Mouse (Mus musculus): Measurements from ENCODE around the gene Srbd1. TPM values are rescaled to one million over a fixed set of nuclear protein-coding genes. Genes with fewer than 3 reads are reported as not detected.

The Srbd1 gene
- polyA plus RNA-seq, 1 experiment from 2014 or later = 8.4 TPM

DNA sequence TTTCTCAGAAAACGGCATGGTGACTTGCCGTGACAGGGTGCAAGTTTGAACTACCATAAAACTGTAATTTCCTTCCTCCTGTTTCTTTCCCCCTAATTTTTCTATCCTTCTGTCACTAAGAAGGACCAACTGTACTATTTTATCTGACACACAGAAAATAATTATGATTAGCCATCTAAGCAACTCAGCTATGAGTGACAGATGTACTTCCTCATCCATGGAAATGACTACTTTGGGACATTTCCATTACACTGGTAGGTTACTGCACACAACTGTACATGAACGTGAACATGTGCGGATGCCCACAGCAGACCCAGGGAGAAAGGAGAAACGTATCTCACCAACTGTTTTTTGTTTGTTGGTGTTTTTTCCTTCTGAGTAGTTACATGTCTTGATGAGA is 123.7 kb downstream of the Srbd1 start:
- Histone ChIP-seq H3K36me3 (ENCODE audit: control insufficient read depth, insufficient read depth, low read length) (no peaks in the 10 kb centered on the region), H3K4me1 (ENCODE audit: control insufficient read depth, insufficient read depth, low read length) (no peaks in the 10 kb centered on the region), H3K9ac (ENCODE audit: low read depth, low read length) (no peak overlapping the region), H3K27ac (ENCODE audit: low read depth, low read length) (no peak overlapping the region), H3K9me3 (replicated peaks; ENCODE audit: control insufficient read depth, low read length) (no peaks in the 10 kb centered on the region), H3K4me2 (no peak overlapping the region), H3K27me3 (ENCODE audit: control insufficient read depth, insufficient read depth, low read length) (no peaks in the 10 kb centered on the region), H3K4me3 (ENCODE audit: low read depth, low read length) (no peak overlapping the region)
- WGBS (ENCODE audit: insufficient replicate concordance) = 90% methylated on average over 5 of the region's 5 CpGs
- no peak for ATAC-seq (replicated peaks; ENCODE audit: insufficient number of reproducible peaks, low FRiP score, low TSS enrichment)

GRCm38 (mm10) chr17:86019793-86020192 is 125.2 kb downstream of the Srbd1 start:
- no peak for ATAC-seq (replicated peaks; ENCODE audit: insufficient number of reproducible peaks, low FRiP score, low TSS enrichment)
- no peak overlapping the region for H3K27ac ChIP-seq (ENCODE audit: low read depth, low read length)
- no peak overlapping the region for H3K4me3 ChIP-seq (ENCODE audit: low read depth, low read length)
- no peaks in the 10 kb centered on the region for H3K9me3 ChIP-seq (replicated peaks; ENCODE audit: control insufficient read depth, low read length)
- 91% methylated on average over 1 of the region's 1 CpGs for WGBS (ENCODE audit: insufficient replicate concordance)
- no peak overlapping the region for H3K4me2 ChIP-seq
- no peaks in the 10 kb centered on the region for H3K27me3 ChIP-seq (ENCODE audit: control insufficient read depth, insufficient read depth, low read length)
- no peaks in the 10 kb centered on the region for H3K36me3 ChIP-seq (ENCODE audit: control insufficient read depth, insufficient read depth, low read length)
- no peaks in the 10 kb centered on the region for H3K4me1 ChIP-seq (ENCODE audit: control insufficient read depth, insufficient read depth, low read length)
- no peak overlapping the region for H3K9ac ChIP-seq (ENCODE audit: low read depth, low read length)

GRCm38 (mm10) chr17:86014246-86014645 is 130.7 kb downstream of the Srbd1 start:
- Histone ChIP-seq H3K9ac (ENCODE audit: low read depth, low read length) (no peak overlapping the region), H3K9me3 (replicated peaks; ENCODE audit: control insufficient read depth, low read length) (no peaks in the 10 kb centered on the region), H3K4me3 (ENCODE audit: low read depth, low read length) (no peak overlapping the region), H3K4me1 (ENCODE audit: control insufficient read depth, insufficient read depth, low read length) (no peaks in the 10 kb centered on the region; the same call in 1 of the 2 replicates), H3K36me3 (ENCODE audit: control insufficient read depth, insufficient read depth, low read length) (no peaks in the 10 kb centered on the region), H3K4me2 (no peak overlapping the region), H3K27ac (ENCODE audit: low read depth, low read length) (no peak overlapping the region), H3K27me3 (ENCODE audit: control insufficient read depth, insufficient read depth, low read length) (no peaks in the 10 kb centered on the region)
- ATAC-seq (replicated peaks; ENCODE audit: insufficient number of reproducible peaks, low FRiP score, low TSS enrichment) = no peak
- 79% methylated on average over 4 of the region's 4 CpGs for WGBS (ENCODE audit: insufficient replicate concordance)

GRCm38 (mm10) chr17:86012576-86012975 is 132.4 kb downstream of the Srbd1 start:
- Histone ChIP-seq H3K4me2 (no peak overlapping the region), H3K27ac (ENCODE audit: low read depth, low read length) (no peak overlapping the region), H3K9ac (ENCODE audit: low read depth, low read length) (no peak overlapping the region), H3K4me3 (ENCODE audit: low read depth, low read length) (no peak overlapping the region), H3K36me3 (ENCODE audit: control insufficient read depth, insufficient read depth, low read length) (no peaks in the 10 kb centered on the region), H3K27me3 (ENCODE audit: control insufficient read depth, insufficient read depth, low read length) (no peaks in the 10 kb centered on the region), H3K9me3 (replicated peaks; ENCODE audit: control insufficient read depth, low read length) (no peaks in the 10 kb centered on the region), H3K4me1 (ENCODE audit: control insufficient read depth, insufficient read depth, low read length) (peaks cover 6% of the 10 kb centered on the region)
- no peak for ATAC-seq (replicated peaks; ENCODE audit: insufficient number of reproducible peaks, low FRiP score, low TSS enrichment)
- 55% methylated on average over 1 of the region's 1 CpGs for WGBS (ENCODE audit: insufficient replicate concordance)

GRCm38 (mm10) chr17:86011849-86012248 is 133.1 kb downstream of the Srbd1 start:
- Histone ChIP-seq H3K9me3 (replicated peaks; ENCODE audit: control insufficient read depth, low read length) (no peaks in the 10 kb centered on the region), H3K9ac (ENCODE audit: low read depth, low read length) (no peak overlapping the region), H3K4me1 (ENCODE audit: control insufficient read depth, insufficient read depth, low read length) (peaks cover 9% of the 10 kb centered on the region), H3K36me3 (ENCODE audit: control insufficient read depth, insufficient read depth, low read length) (no peaks in the 10 kb centered on the region), H3K27me3 (ENCODE audit: control insufficient read depth, insufficient read depth, low read length) (no peaks in the 10 kb centered on the region), H3K27ac (ENCODE audit: low read depth, low read length) (no peak overlapping the region), H3K4me3 (ENCODE audit: low read depth, low read length) (no peak overlapping the region), H3K4me2 (no peak overlapping the region)
- WGBS (ENCODE audit: insufficient replicate concordance) = 87% methylated on average over 3 of the region's 3 CpGs
- no peak for ATAC-seq (replicated peaks; ENCODE audit: insufficient number of reproducible peaks, low FRiP score, low TSS enrichment)

GRCm38 (mm10) chr17:86008401-86008800 is 136.6 kb downstream of the Srbd1 start:
- Histone ChIP-seq H3K27ac (ENCODE audit: low read depth, low read length) (no peak overlapping the region), H3K9ac (ENCODE audit: low read depth, low read length) (no peak overlapping the region)
- ATAC-seq (replicated peaks; ENCODE audit: insufficient number of reproducible peaks, low FRiP score, low TSS enrichment) = no peak

GRCm38 (mm10) chr17:86002113-86002512 is 142.9 kb downstream of the Srbd1 start:
- ATAC-seq (replicated peaks; ENCODE audit: insufficient number of reproducible peaks, low FRiP score, low TSS enrichment) = no peak
- Histone ChIP-seq H3K36me3 (ENCODE audit: control insufficient read depth, insufficient read depth, low read length) (0 out of 2 replicates have a peak, but pooled peaks cover 2% of the 10 kb centered on the region), H3K9ac (ENCODE audit: low read depth, low read length) (no peak overlapping the region), H3K4me3 (ENCODE audit: low read depth, low read length) (no peak overlapping the region), H3K27ac (ENCODE audit: low read depth, low read length) (no peak overlapping the region), H3K4me2 (no peak overlapping the region), H3K4me1 (ENCODE audit: control insufficient read depth, insufficient read depth, low read length) (no peaks in the 10 kb centered on the region), H3K27me3 (ENCODE audit: control insufficient read depth, insufficient read depth, low read length) (no peaks in the 10 kb centered on the region), H3K9me3 (replicated peaks; ENCODE audit: control insufficient read depth, low read length) (no peaks in the 10 kb centered on the region)
- WGBS (ENCODE audit: insufficient replicate concordance) = 84% methylated on average over 6 of the region's 6 CpGs

More at GRCm38 (mm10) chr17:86008401-86008800, 136.6 kb downstream of the Srbd1 start:
- WGBS (ENCODE audit: insufficient replicate concordance) = 43% methylated on average over 10 of the region's 10 CpGs
- H3K4me1 ChIP-seq (ENCODE audit: control insufficient read depth, insufficient read depth, low read length) = peaks cover 9% of the 10 kb centered on the region
- H3K9me3 ChIP-seq (replicated peaks; ENCODE audit: control insufficient read depth, low read length) = no peaks in the 10 kb centered on the region
- no peaks in the 10 kb centered on the region for H3K27me3 ChIP-seq (ENCODE audit: control insufficient read depth, insufficient read depth, low read length)
- no peak overlapping the region for H3K4me3 ChIP-seq (ENCODE audit: low read depth, low read length)
- no peaks in the 10 kb centered on the region for H3K36me3 ChIP-seq (ENCODE audit: control insufficient read depth, insufficient read depth, low read length)
- H3K4me2 ChIP-seq = 0 out of 2 replicates have a peak overlapping the region, but pooled peaks have one; percentile 25

GRCm38 (mm10) chr17:86001667-86002066 is 143.3 kb downstream of the Srbd1 start:
- no peaks in the 10 kb centered on the region for H3K4me1 ChIP-seq (ENCODE audit: control insufficient read depth, insufficient read depth, low read length)
- no peak overlapping the region for H3K9ac ChIP-seq (ENCODE audit: low read depth, low read length)
- no peak overlapping the region for H3K27ac ChIP-seq (ENCODE audit: low read depth, low read length)
- 75% methylated on average over 5 of the region's 5 CpGs for WGBS (ENCODE audit: insufficient replicate concordance)
- no peak for ATAC-seq (replicated peaks; ENCODE audit: insufficient number of reproducible peaks, low FRiP score, low TSS enrichment)
- no peak overlapping the region for H3K4me3 ChIP-seq (ENCODE audit: low read depth, low read length)
- H3K9me3 ChIP-seq (replicated peaks; ENCODE audit: control insufficient read depth, low read length) = no peaks in the 10 kb centered on the region
- no peak overlapping the region for H3K4me2 ChIP-seq
- H3K27me3 ChIP-seq (ENCODE audit: control insufficient read depth, insufficient read depth, low read length) = no peaks in the 10 kb centered on the region
- peaks cover 5% of the 10 kb centered on the region; the same call in 1 of the 2 replicates for H3K36me3 ChIP-seq (ENCODE audit: control insufficient read depth, insufficient read depth, low read length)

GRCm38 (mm10) chr17:85995727-85996126 is 149.2 kb downstream of the Srbd1 start:
- H3K4me1 ChIP-seq (ENCODE audit: control insufficient read depth, insufficient read depth, low read length) = no peaks in the 10 kb centered on the region
- H3K4me2 ChIP-seq = no peak overlapping the region
- peaks cover 3% of the 10 kb centered on the region; the same call in 1 of the 2 replicates for H3K36me3 ChIP-seq (ENCODE audit: control insufficient read depth, insufficient read depth, low read length)
- no peaks in the 10 kb centered on the region for H3K27me3 ChIP-seq (ENCODE audit: control insufficient read depth, insufficient read depth, low read length)
- no peak overlapping the region for H3K4me3 ChIP-seq (ENCODE audit: low read depth, low read length)
- 59% methylated on average over 2 of the region's 2 CpGs for WGBS (ENCODE audit: insufficient replicate concordance)
- H3K9me3 ChIP-seq (replicated peaks; ENCODE audit: control insufficient read depth, low read length) = no peaks in the 10 kb centered on the region
- no peak overlapping the region for H3K9ac ChIP-seq (ENCODE audit: low read depth, low read length)
- H3K27ac ChIP-seq (ENCODE audit: low read depth, low read length) = no peak overlapping the region
- peak; percentile 61; the same call in 1 of the 2 replicates for ATAC-seq (replicated peaks; ENCODE audit: insufficient number of reproducible peaks, low FRiP score, low TSS enrichment)
